Mouse (Mus musculus) heart, embryonic 16.5 days (tissue): Measurements from ENCODE around the gene Emb. TPM values are rescaled to one million over a fixed set of nuclear protein-coding genes. Genes with fewer than 3 reads are reported as not detected.

Experiments
- ATAC-seq: fragments of 200-750 bp; cut with Nextera tagmentation; replicated peaks from 2 replicates; pipeline ENCODE4 v1.8.0; 2017; ENCODE audit warnings: moderate number of reproducible peaks; ENCODE audit not compliant: insufficient read depth, low FRiP score; ENCODE audit errors: extremely low read depth
- H3K27ac ChIP-seq: fragments of 300-500 bp; sonication (generic); 2 replicates; pipeline ENCODE4 v1.5.1; 2014; ENCODE audit warnings: mild to moderate bottlenecking, low read length, control low read depth, moderate library complexity
- H3K27me3 ChIP-seq: fragments of 300-500 bp; sonication (generic); 2 replicates; pipeline ENCODE4 v1.6.1; 2014; ENCODE audit warnings: low read length, mixed read lengths; ENCODE audit not compliant: control insufficient read depth, insufficient read depth
- H3K36me3 ChIP-seq: fragments of 300-500 bp; sonication (generic); 2 replicates; pipeline ENCODE4 v1.6.1; 2014; ENCODE audit not compliant: control insufficient read depth, insufficient read depth
- H3K4me1 ChIP-seq: fragments of 300-500 bp; sonication (generic); 2 replicates; pipeline ENCODE4 v1.6.1; 2014; ENCODE audit warnings: low read length, mixed read lengths; ENCODE audit not compliant: control insufficient read depth, insufficient read depth
- H3K4me2 ChIP-seq: fragments of 300-500 bp; sonication (generic); 2 replicates; pipeline ENCODE4 v1.6.1; 2014; ENCODE audit warnings: low read depth, mild to moderate bottlenecking, control low read depth, low read length
- H3K4me3 ChIP-seq: fragments of 300-500 bp; sonication (generic); 2 replicates; pipeline ENCODE4 v1.5.1; 2014; ENCODE audit warnings: mild to moderate bottlenecking, control low read depth, low read length
- H3K9ac ChIP-seq: fragments of 300-500 bp; sonication (generic); 2 replicates; pipeline ENCODE4 v1.6.1; 2014; ENCODE audit warnings: low read length, control low read depth
- H3K9me3 ChIP-seq: fragments of 300-500 bp; sonication (generic); replicated peaks from 2 replicates; pipeline ENCODE4 v1.6.1; 2016; ENCODE audit warnings: low read length; ENCODE audit not compliant: control insufficient read depth
- WGBS: fragments of 180-500 bp; shearing (Covaris S2); extraction: QIAGEN DNeasy Blood & Tissue Kit; methylation state at CpG from one replicate; pipeline ENCODE4 v1.1.7; 2014; 5-methylcytosine and 5-hydroxymethylcytosine counted together
- polyA plus RNA-seq: library from polyadenylated mRNA; unstranded; fragments of >200 nt; fragmentation: Nextera tagmentation; extraction: Ambion mirVana; gene quantifications from 2 replicates; pipeline ENCODE4 v1.2.1, GENCODE M21; 2015

The Emb gene
- polyA plus RNA-seq, 1 experiment from 2014 or later = 16.0 TPM

GRCm38 (mm10) chr13:117216752-117217363, 8.5 kb downstream of the Emb start:
- 0 out of 2 replicates have a peak, but pooled peaks cover 5% of the 10 kb centered on the region for H3K27me3 ChIP-seq
- no peaks in the 10 kb centered on the region for H3K36me3 ChIP-seq
- H3K4me3 ChIP-seq = no peak overlapping the region
- no peak overlapping the region for H3K9ac ChIP-seq
- peaks cover 4% of the 10 kb centered on the region for H3K4me1 ChIP-seq
- no peaks in the 10 kb centered on the region for H3K9me3 ChIP-seq
- no peak overlapping the region for H3K4me2 ChIP-seq
- 35% methylated on average over 9 of the region's 9 CpGs for WGBS
- no peak overlapping the region for H3K27ac ChIP-seq
- ATAC-seq = no peak

DNA sequence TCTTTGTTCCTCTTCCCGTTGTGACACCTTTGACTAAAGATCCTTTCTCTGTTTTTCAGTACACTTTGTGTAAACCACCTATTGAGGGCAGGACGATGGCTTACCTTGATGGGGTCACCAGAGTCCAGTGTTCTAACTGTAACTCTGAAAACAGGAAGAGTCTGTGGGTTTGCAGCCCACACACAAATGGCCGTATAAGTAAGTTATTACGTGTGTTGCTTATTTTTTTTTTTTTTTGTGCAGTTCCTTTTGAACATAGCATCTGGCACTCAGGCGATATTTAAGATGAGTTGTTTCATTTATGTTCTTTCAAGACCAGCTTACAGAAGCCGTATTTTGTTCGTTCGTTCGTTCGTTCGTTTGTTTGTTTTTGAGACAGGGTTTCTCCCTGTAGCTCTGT, 9.3 kb downstream of the Emb start:
- H3K36me3 ChIP-seq = no peaks in the 10 kb centered on the region
- 59% methylated on average over 11 of the region's 11 CpGs for WGBS

DNA sequence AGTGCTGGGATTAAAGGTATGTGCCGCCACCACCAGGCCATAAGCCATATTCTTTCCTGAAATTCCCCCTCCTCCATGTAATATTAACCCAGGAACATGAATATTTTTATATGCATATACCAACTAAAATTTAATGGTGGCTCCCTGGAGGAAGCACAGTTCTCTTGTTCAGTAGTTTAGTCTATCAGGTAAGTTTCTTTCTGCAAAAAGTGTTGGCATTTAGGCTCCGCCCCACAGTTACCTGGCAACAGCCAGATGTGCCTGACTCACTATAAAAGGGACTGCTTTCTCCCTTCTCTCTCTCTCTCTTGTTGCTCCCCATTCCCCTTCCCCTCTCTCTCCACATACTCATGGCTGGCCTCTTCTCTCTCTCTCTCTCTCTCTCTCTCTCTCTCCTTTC, 9.8 kb downstream of the Emb start:
- no peak overlapping the region for H3K27ac ChIP-seq
- H3K4me3 ChIP-seq = no peak overlapping the region
- H3K9me3 ChIP-seq = no peaks in the 10 kb centered on the region
- H3K9ac ChIP-seq = no peak overlapping the region
- no peaks in the 10 kb centered on the region for H3K36me3 ChIP-seq
- H3K27me3 ChIP-seq = 0 out of 2 replicates have a peak, but pooled peaks cover 5% of the 10 kb centered on the region
- H3K4me2 ChIP-seq = no peak overlapping the region
- WGBS = 73% methylated on average over 2 of the region's 2 CpGs
- no peak for ATAC-seq
- H3K4me1 ChIP-seq = peaks cover 4% of the 10 kb centered on the region

More for the DNA sequence above, 9.3 kb downstream of the Emb start:
- no peaks in the 10 kb centered on the region for H3K9me3 ChIP-seq
- H3K27ac ChIP-seq = no peak overlapping the region
- peaks cover 4% of the 10 kb centered on the region for H3K4me1 ChIP-seq
- H3K4me2 ChIP-seq = no peak overlapping the region
- ATAC-seq = no peak
- no peak overlapping the region for H3K4me3 ChIP-seq
- H3K27me3 ChIP-seq = 0 out of 2 replicates have a peak, but pooled peaks cover 5% of the 10 kb centered on the region
- H3K9ac ChIP-seq = no peak overlapping the region

- H3K36me3 ChIP-seq = no peaks in the 10 kb centered on the region
- ATAC-seq = no peak
- peaks cover 4% of the 10 kb centered on the region for H3K4me1 ChIP-seq
- peak overlapping the region; percentile 98 for H3K4me2 ChIP-seq
- H3K27ac ChIP-seq = peak overlapping the region; percentile 35; the same call in 1 of the 2 replicates
- H3K9ac ChIP-seq = peak overlapping the region; percentile 70; the same call in 1 of the 2 replicates
- no peaks in the 10 kb centered on the region for H3K9me3 ChIP-seq
- WGBS = 14% methylated on average over 16 of the region's 16 CpGs
- peak overlapping the region; percentile 74 for H3K4me3 ChIP-seq
- 0 out of 2 replicates have a peak, but pooled peaks cover 5% of the 10 kb centered on the region for H3K27me3 ChIP-seq
Measured at GRCm38 (mm10) chr13:117219871-117220500, 11.7 kb downstream of the Emb start.

- peak within 1 kb of the TSS; percentile 70 for H3K9ac ChIP-seq
- H3K4me1 ChIP-seq = peaks cover 4% of the 10 kb centered on the region
- peak; percentile 58 for ATAC-seq
- H3K4me2 ChIP-seq = peak within 1 kb of the TSS; percentile 98
- H3K27me3 ChIP-seq = 0 out of 2 replicates have a peak, but pooled peaks cover 5% of the 10 kb centered on the region
- H3K36me3 ChIP-seq = no peaks in the 10 kb centered on the region
- H3K9me3 ChIP-seq = no peaks in the 10 kb centered on the region
- peak within 1 kb of the TSS; percentile 35; the same call in 1 of the 2 replicates for H3K27ac ChIP-seq
- H3K4me3 ChIP-seq = peak within 1 kb of the TSS; percentile 74
- WGBS = under 1% methylated on average over 66 of the region's 67 CpGs
Measured at GRCm38 (mm10) chr13:117220501-117221321, 12.4 kb downstream of the Emb start, which contains the start of gene Gm17509. TSS of gene Gm17509 (minus strand) at chr13:117221075.

DNA sequence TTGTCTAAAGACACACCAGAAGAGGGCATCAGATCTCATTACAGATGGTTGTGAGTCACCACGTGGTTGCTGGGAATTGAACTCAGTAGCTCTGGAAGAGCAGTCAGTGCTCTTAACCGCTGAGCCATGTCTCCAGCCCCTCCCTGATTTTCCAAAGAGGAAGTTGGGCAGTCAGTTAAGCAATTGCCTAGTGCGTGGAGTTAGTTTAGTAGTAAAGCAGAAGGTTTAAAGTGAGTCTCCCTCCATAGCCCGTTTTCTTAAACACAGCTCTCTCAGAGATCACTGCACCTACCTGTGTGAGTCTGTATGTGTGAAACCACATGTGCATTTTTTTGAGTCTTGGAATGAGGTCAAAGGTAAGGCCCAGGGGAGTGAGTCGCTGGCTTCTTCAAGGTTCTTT, 14.8 kb downstream of the Emb start:
- 61% methylated on average over 5 of the region's 5 CpGs for WGBS
- H3K9ac ChIP-seq = no peak overlapping the region
- no peaks in the 10 kb centered on the region for H3K36me3 ChIP-seq
- no peak overlapping the region for H3K27ac ChIP-seq
- H3K27me3 ChIP-seq = 0 out of 2 replicates have a peak, but pooled peaks cover 5% of the 10 kb centered on the region
- no peak for ATAC-seq
- no peaks in the 10 kb centered on the region for H3K9me3 ChIP-seq
- no peak overlapping the region for H3K4me3 ChIP-seq
- peaks cover 4% of the 10 kb centered on the region for H3K4me1 ChIP-seq
- no peak overlapping the region for H3K4me2 ChIP-seq

GRCm38 (mm10) chr13:117224901-117225300, 16.6 kb downstream of the Emb start:
- Histone ChIP-seq H3K4me1 (peaks cover 4% of the 10 kb centered on the region), H3K9me3 (no peaks in the 10 kb centered on the region), H3K4me2 (no peak overlapping the region), H3K27ac (no peak overlapping the region), H3K36me3 (no peaks in the 10 kb centered on the region), H3K4me3 (no peak overlapping the region), H3K9ac (no peak overlapping the region), H3K27me3 (0 out of 2 replicates have a peak, but pooled peaks cover 4% of the 10 kb centered on the region)
- no peak for ATAC-seq
- WGBS = 61% methylated on average over 2 of the region's 2 CpGs

GRCm38 (mm10) chr13:117225561-117225960, 17.2 kb downstream of the Emb start:
- Histone ChIP-seq H3K9me3 (no peaks in the 10 kb centered on the region), H3K4me2 (no peak overlapping the region), H3K9ac (no peak overlapping the region), H3K27me3 (no peaks in the 10 kb centered on the region), H3K36me3 (no peaks in the 10 kb centered on the region), H3K27ac (no peak overlapping the region), H3K4me1 (no peaks in the 10 kb centered on the region), H3K4me3 (no peak overlapping the region)
- ATAC-seq = no peak
- WGBS = 61% methylated on average over 6 of the region's 6 CpGs
